ENCODE assay signal across 10 mouse cellular contexts in genomic region chr5:112575151-112575915, GRCm38 (mm10). TPM values are rescaled to one million over a fixed set of nuclear protein-coding genes. Genes with fewer than 3 reads are reported as not detected.
DNase-seq lines count a peak whose midpoint lies in the region; ATAC-seq lines count a peak whose summit lies in the region.
"Had no signal": no experiment of that assay in that cellular context is flagged by ENCODE, and none has a peak within 500 bp of the region (broad histone marks: within the 10 kb centered on the region; RNA-seq: fewer than 3 reads in every experiment).

No protein-coding gene starts in this region.

- peak; percentile 87 for DNase-seq in intestine, embryonic 14.5 days (ENCODE audit: low spot score)
- DNase-seq in ES-CJ7 (ENCODE audit: low read depth, low spot score) = peak; percentile 40
- peak; percentile 64 to 65 for DNase-seq in cerebellum, postnatal 25 days
- peak; percentile 58 for DNase-seq in retina, postnatal 1 day
- DNase-seq in spleen, postnatal 14 days (ENCODE audit: low spot score in 2 of 2) = no peak
- DNase-seq in layer of hippocampus, adult 8-10 months (ENCODE audit: low spot score in 2 of 2) = no peak

- no peaks in the 10 kb centered on the region for H3K36me3 ChIP-seq in intestine, embryonic 14.5 days (ENCODE audit: control insufficient read depth, insufficient read depth, low read length)
- no peaks in the 10 kb centered on the region for H3K36me3 ChIP-seq in intestine, embryonic 16.5 days (ENCODE audit: control insufficient read depth, insufficient read depth, low read length)
- no peaks in the 10 kb centered on the region for H3K36me3 ChIP-seq in hindbrain, embryonic 15.5 days
- H3K36me3 ChIP-seq: embryonic facial prominence, embryonic 12.5 days; limb, embryonic 12.5 days had no signal

- no peak for ATAC-seq in intestine, embryonic 14.5 days (replicated peaks; ENCODE audit: low FRiP score, low TSS enrichment, low read depth)
- no peak for ATAC-seq in intestine, embryonic 16.5 days
- no peak for ATAC-seq in hindbrain, embryonic 15.5 days (ENCODE audit: low FRiP score, low read depth)

- WGBS in intestine, embryonic 14.5 days = 10% methylated on average over 12 of the region's 12 CpGs
- 9% methylated on average over 12 of the region's 12 CpGs for WGBS in intestine, embryonic 16.5 days
- 5% methylated on average over 12 of the region's 12 CpGs for WGBS in hindbrain, embryonic 15.5 days

- H3K9ac ChIP-seq in intestine, embryonic 14.5 days (ENCODE audit: low read length) = no peak overlapping the region
- no peak overlapping the region for H3K9ac ChIP-seq in intestine, embryonic 16.5 days (ENCODE audit: low read depth, low read length)
- peak overlapping the region; percentile 91 for H3K9ac ChIP-seq in hindbrain, embryonic 15.5 days
- H3K9ac ChIP-seq: embryonic facial prominence, embryonic 12.5 days; limb, embryonic 12.5 days had no signal

- no peaks in the 10 kb centered on the region for H3K9me3 ChIP-seq in intestine, embryonic 14.5 days (ENCODE audit: control insufficient read depth, low read length)
- H3K9me3 ChIP-seq in intestine, embryonic 16.5 days (ENCODE audit: control insufficient read depth, low read length) = no peaks in the 10 kb centered on the region
- no peaks in the 10 kb centered on the region for H3K9me3 ChIP-seq in hindbrain, embryonic 15.5 days
- H3K9me3 ChIP-seq: embryonic facial prominence, embryonic 12.5 days; limb, embryonic 12.5 days had no signal

- H3K27ac ChIP-seq in intestine, embryonic 14.5 days (ENCODE audit: low read depth) = no peak overlapping the region
- H3K27ac ChIP-seq in intestine, embryonic 16.5 days (ENCODE audit: low read length) = no peak overlapping the region
- no peak overlapping the region; the same call in 1 of the 2 replicates for H3K27ac ChIP-seq in hindbrain, embryonic 15.5 days (replicated peaks)
- H3K27ac ChIP-seq: embryonic facial prominence, embryonic 12.5 days; limb, embryonic 12.5 days had no signal

- H3K4me1 ChIP-seq in intestine, embryonic 14.5 days (replicated peaks; ENCODE audit: control insufficient read depth, insufficient read depth, low read length) = peaks cover 10% of the 10 kb centered on the region; the same call in 1 of the 2 replicates
- H3K4me1 ChIP-seq in intestine, embryonic 16.5 days (ENCODE audit: control insufficient read depth, insufficient read depth, low read length) = peaks cover 14% of the 10 kb centered on the region
- H3K4me1 ChIP-seq in hindbrain, embryonic 15.5 days (replicated peaks) = peaks cover 60% of the 10 kb centered on the region

- H3K4me2 ChIP-seq in intestine, embryonic 14.5 days (ENCODE audit: low read length) = 0 out of 2 replicates have a peak overlapping the region, but pooled peaks have one; percentile 0
- no peak overlapping the region for H3K4me2 ChIP-seq in intestine, embryonic 16.5 days (ENCODE audit: low read depth, low read length)
- peak overlapping the region; percentile 79 for H3K4me2 ChIP-seq in hindbrain, embryonic 15.5 days

- H3K27me3 ChIP-seq in intestine, embryonic 14.5 days (replicated peaks; ENCODE audit: control insufficient read depth, insufficient read depth, low read length) = peaks cover 38% of the 10 kb centered on the region
- H3K27me3 ChIP-seq in intestine, embryonic 16.5 days (replicated peaks; ENCODE audit: control insufficient read depth, insufficient read depth, low read length) = peaks cover 39% of the 10 kb centered on the region
- H3K27me3 ChIP-seq in hindbrain, embryonic 15.5 days = no peaks in the 10 kb centered on the region

- H3K4me3 ChIP-seq in intestine, embryonic 14.5 days (ENCODE audit: low read depth, low read length) = no peak overlapping the region
- H3K4me3 ChIP-seq in intestine, embryonic 16.5 days (ENCODE audit: low read length) = no peak overlapping the region
- H3K4me3 ChIP-seq in hindbrain, embryonic 15.5 days = peak overlapping the region; percentile 79

RNA-seq across cellular contexts. Expression of gene Sez6l, which starts 1.7 kb away (rescaled TPM):
- polyA plus RNA-seq in intestine, embryonic 14.5 days (2014; fragmentation: Nextera tagmentation; extraction: Ambion mirVana) = 2.4 and 2.7 TPM in 2 replicates
- polyA plus RNA-seq in intestine, embryonic 16.5 days (2015; fragmentation: Nextera tagmentation; extraction: Ambion mirVana) = 1.5 and 1.7 TPM in 2 replicates
- polyA plus RNA-seq in hindbrain, embryonic 15.5 days (2015; fragmentation: Nextera tagmentation; extraction: Ambion mirVana) = 41.3 and 46.3 TPM in 2 replicates
- 100 to 1,000 TPM; 193 to 229 (median 215) TPM for total RNA-seq in layer of hippocampus, adult 8-10 months (2022)

Comparison
In these comparisons a context has a peak if more than half of its experiments do, and no peak if none do; other contexts are left out.
1. DNase-seq: peak in intestine, embryonic 14.5 days (single experiment), ES-CJ7 (single experiment), cerebellum, postnatal 25 days (2 of 2) and retina, postnatal 1 day (single experiment); none in spleen, postnatal 14 days (0 of 2) and layer of hippocampus, adult 8-10 months (0 of 2).
2. RNA of gene Sez6l, which starts 1.7 kb away (polyA plus RNA-seq): 41.3 to 46.3 TPM in hindbrain, embryonic 15.5 days; 2.4 to 2.7 TPM in intestine, embryonic 14.5 days and 1.5 to 1.7 TPM in intestine, embryonic 16.5 days; every median in the first group is over 10 times any median in the second.